15 mouse cellular contexts compared by ENCODE assay signal in the genomic region with DNA sequence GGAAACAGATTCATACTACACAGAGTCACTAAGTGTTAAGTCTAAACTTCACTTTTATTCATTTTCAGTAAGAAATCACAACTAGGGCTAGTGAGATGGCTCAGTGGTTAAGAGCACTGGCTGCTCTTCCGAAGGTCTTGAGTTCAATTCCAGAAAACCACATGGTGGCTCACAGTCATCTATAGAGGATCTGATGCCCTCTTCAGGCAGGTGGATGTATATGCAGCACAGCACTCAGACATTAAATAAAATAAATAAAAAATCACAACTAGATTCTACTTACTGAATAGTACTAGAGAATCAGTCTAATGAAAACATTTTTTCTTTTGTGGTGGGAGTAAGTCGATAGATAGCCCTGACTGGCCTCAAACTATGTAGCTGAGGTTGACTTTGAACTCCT. TPM values are rescaled to one million over a fixed set of nuclear protein-coding genes. Genes with fewer than 3 reads are reported as not detected.
DNase-seq lines count a peak whose midpoint lies in the region; ATAC-seq and TF ChIP-seq lines count a peak whose summit lies in the region.
"Had no signal": no experiment of that assay in that cellular context is flagged by ENCODE, and none has a peak within 500 bp of the region (broad histone marks: within the 10 kb centered on the region; RNA-seq: fewer than 3 reads in every experiment).

No protein-coding gene starts in this region.

- no peak overlapping the region for H3K4me2 ChIP-seq in intestine, postnatal 0 days (replicated peaks; ENCODE audit: low read depth)
- no peak overlapping the region for H3K4me2 ChIP-seq in intestine, embryonic 16.5 days (ENCODE audit: low read depth, low read length)
- H3K4me2 ChIP-seq: heart, embryonic 13.5 days; hindbrain, embryonic 15.5 days; lung, embryonic 15.5 days had no signal

- H3K4me1 ChIP-seq in intestine, postnatal 0 days (replicated peaks; ENCODE audit: control insufficient read depth, insufficient read depth, low read length), result no peaks in the 10 kb centered on the region
- H3K4me1 ChIP-seq in intestine, embryonic 16.5 days (ENCODE audit: control insufficient read depth, insufficient read depth, low read length), result no peaks in the 10 kb centered on the region
- H3K4me1 ChIP-seq in E14TG2a.4 (replicated peaks; ENCODE audit: low read depth, low read length), result no peaks in the 10 kb centered on the region
- H3K4me1 ChIP-seq: hindbrain, embryonic 15.5 days had no signal

- H3K27me3 ChIP-seq in intestine, postnatal 0 days (replicated peaks; ENCODE audit: control insufficient read depth, insufficient read depth, low read length), result no peaks in the 10 kb centered on the region
- no peaks in the 10 kb centered on the region for H3K27me3 ChIP-seq in intestine, embryonic 16.5 days (replicated peaks; ENCODE audit: control insufficient read depth, insufficient read depth, low read length)
- peaks cover 2% of the 10 kb centered on the region; the same call in 1 of the 2 replicates for H3K27me3 ChIP-seq in E14TG2a.4 (ENCODE audit: insufficient read depth, low read length)
- H3K27me3 ChIP-seq: heart, embryonic 13.5 days; hindbrain, embryonic 15.5 days; lung, embryonic 15.5 days had no signal

- no peaks in the 10 kb centered on the region for H3K36me3 ChIP-seq in intestine, postnatal 0 days (ENCODE audit: control insufficient read depth, insufficient read depth)
- H3K36me3 ChIP-seq in intestine, embryonic 16.5 days (ENCODE audit: control insufficient read depth, insufficient read depth, low read length), result no peaks in the 10 kb centered on the region
- H3K36me3 ChIP-seq in E14TG2a.4 (ENCODE audit: insufficient read depth, low read length), result no peaks in the 10 kb centered on the region
- H3K36me3 ChIP-seq: heart, embryonic 13.5 days; hindbrain, embryonic 15.5 days; lung, embryonic 15.5 days had no signal

- no peak overlapping the region for H3K4me3 ChIP-seq in intestine, postnatal 0 days (ENCODE audit: low read depth, low read length)
- no peak overlapping the region for H3K4me3 ChIP-seq in intestine, embryonic 16.5 days (ENCODE audit: low read length)
- no peak overlapping the region for H3K4me3 ChIP-seq in E14TG2a.4 (replicated peaks; ENCODE audit: low read length)
- H3K4me3 ChIP-seq: erythroblast, embryonic 14.5 days; heart, embryonic 13.5 days; hindbrain, embryonic 15.5 days; lung, embryonic 15.5 days had no signal

- peak; percentile 42 for DNase-seq in 3T3-L1 (ENCODE audit: low read depth, low spot score)
- DNase-seq in spleen, postnatal 10 days (ENCODE audit: low spot score in 2 of 2), result no peak
- DNase-seq in cerebellum, adult 8-10 months, result no peak
- DNase-seq: adrenal gland, adult 2 months; kidney, postnatal 36 days; right cerebral cortex, postnatal 14 days had no signal

- no peaks in the 10 kb centered on the region for H3K9me3 ChIP-seq in intestine, postnatal 0 days (ENCODE audit: control insufficient read depth)
- no peaks in the 10 kb centered on the region for H3K9me3 ChIP-seq in intestine, embryonic 16.5 days (ENCODE audit: control insufficient read depth, low read length)
- no peaks in the 10 kb centered on the region for H3K9me3 ChIP-seq in E14TG2a.4 (ENCODE audit: low read length)
- H3K9me3 ChIP-seq: heart, embryonic 13.5 days; hindbrain, embryonic 15.5 days; lung, embryonic 15.5 days had no signal

- H3K27ac ChIP-seq in intestine, postnatal 0 days (ENCODE audit: low read depth, low read length), result no peak overlapping the region
- no peak overlapping the region for H3K27ac ChIP-seq in intestine, embryonic 16.5 days (ENCODE audit: low read length)
- H3K27ac ChIP-seq: heart, embryonic 13.5 days; hindbrain, embryonic 15.5 days; lung, embryonic 15.5 days had no signal

- WGBS in intestine, postnatal 0 days, result 78% methylated on average over 2 of the region's 2 CpGs
- WGBS in intestine, embryonic 16.5 days, result 82% methylated on average over 2 of the region's 2 CpGs

- no peak for ATAC-seq in intestine, postnatal 0 days
- no peak for ATAC-seq in intestine, embryonic 16.5 days
- 0 out of 2 replicates have a peak, but pooled peaks have one; percentile 53 for ATAC-seq in erythroblast, adult 5-6 weeks (replicated peaks; ENCODE audit: low FRiP score, poor library complexity, severe bottlenecking)
- ATAC-seq in frontal cortex, adult (ENCODE audit: low TSS enrichment), result no peak

- TF ChIP-seq CTCF in intestine, postnatal 0 days (IDR thresholded peaks at IDR 0.05; ENCODE audit: low read depth), result peak; percentile 46
- TF ChIP-seq CTCF in E14TG2a.4 (conservative IDR thresholded peaks at IDR 0.05; ENCODE audit: low read length), result peak; percentile 51

- no peak overlapping the region for H3K9ac ChIP-seq in intestine, postnatal 0 days (ENCODE audit: low read depth, low read length)
- no peak overlapping the region for H3K9ac ChIP-seq in intestine, embryonic 16.5 days (ENCODE audit: low read depth, low read length)
- H3K9ac ChIP-seq: heart, embryonic 13.5 days; hindbrain, embryonic 15.5 days; lung, embryonic 15.5 days had no signal

RNA-seq across cellular contexts. Expression of a gene that starts 6.1 kb away (rescaled TPM):
- 7.8 and 7.9 TPM in 2 replicates for polyA plus RNA-seq in intestine, postnatal 0 days (2015; fragmentation: Nextera tagmentation; extraction: Ambion mirVana)
- polyA plus RNA-seq in intestine, embryonic 16.5 days (2015; fragmentation: Nextera tagmentation; extraction: Ambion mirVana), result 9.4 and 10.3 TPM in 2 replicates
- 5.0 and 6.7 TPM in 2 replicates for total RNA-seq in erythroblast, adult 5-6 weeks (2015; ENCODE audit: low replicate concordance)
- total RNA-seq in erythroblast, adult 5-6 weeks (2017; ENCODE audit: low replicate concordance), result 14.5 and 21.5 TPM in 2 replicates
